Mouse (Mus musculus): ENCODE data around the gene Tars2.

GRCm38 (mm10) chr3:95696360-95696759 lies 63.6 kb downstream of the Tars2 start:
- no peak for TF ChIP-seq TAL1 (IDR thresholded peaks at IDR 0.05; ENCODE audit: low read length)
- TF ChIP-seq GATA1 (IDR thresholded peaks at IDR 0.05; ENCODE audit: low read length): no peak

Measured in erythroblast, embryonic 14.5 days (primary cell).